Mouse (Mus musculus) ES-E14 (cell line): ENCODE results near the gene Msln. TPM values are rescaled to one million over a fixed set of nuclear protein-coding genes. Genes with fewer than 3 reads are reported as not detected.
A peak's percentile ranks its signal among the peaks of the same experiment; 100 is the strongest.

Experiments
- DNase-seq: peaks from one replicate; pipeline ENCODE4 v3.0.0-alpha.2; 2013; ENCODE audit warnings: low read depth, low spot score
- H3K27ac ChIP-seq: 2 replicates; pipeline ENCODE4 v1.5.1; 2012; ENCODE audit warnings: low read depth, mild to moderate bottlenecking, low read length, moderate library complexity, mixed read lengths; ENCODE audit not compliant: poor library complexity, insufficient read depth, severe bottlenecking
- H3K36me3 ChIP-seq: 2 replicates; pipeline ENCODE4 v1.6.1; 2012; ENCODE audit warnings: mild to moderate bottlenecking, low read length, moderate library complexity, mixed read lengths; ENCODE audit not compliant: control insufficient read depth, poor library complexity, insufficient read depth, severe bottlenecking
- H3K4me1 ChIP-seq, 2 experiments: fragments of 150-350 bp in 1 of 2; sonication (generic) in 1 of 2; 2 replicates each; pipeline ENCODE4 v1.6.1; 2012; ENCODE audit warnings: low read length in 2 of 2, mild to moderate bottlenecking in 1 of 2, mixed read lengths in 1 of 2; ENCODE audit not compliant: control insufficient read depth in 2 of 2, insufficient read depth in 2 of 2, poor library complexity in 1 of 2
- H3K4me3 ChIP-seq, 2 experiments: fragments of 150-350 bp in 1 of 2; sonication (generic) in 1 of 2; 2 replicates each; pipeline ENCODE4 v1.5.1; 2012; ENCODE audit warnings: low read length in 2 of 2, low read depth in 1 of 2, mild to moderate bottlenecking in 1 of 2, mixed read lengths in 1 of 2; ENCODE audit not compliant: insufficient read depth in 1 of 2, poor library complexity in 1 of 2, severe bottlenecking in 1 of 2
- H3K9ac ChIP-seq: 2 replicates; pipeline ENCODE4 v1.6.1; 2012; ENCODE audit warnings: low read depth, mild to moderate bottlenecking, low read length, mixed read lengths; ENCODE audit not compliant: poor library complexity, insufficient read depth, severe bottlenecking
- H3K9me3 ChIP-seq: fragments of 150-350 bp; sonication (generic); 2 replicates; pipeline ENCODE4 v1.6.1; 2012; ENCODE audit warnings: low read depth, mild to moderate bottlenecking, low read length; ENCODE audit not compliant: control insufficient read depth, insufficient read depth
- CHD2 ChIP-seq: IDR thresholded peaks from 2 replicates; pipeline ENCODE4 v1.6.1; 2014; ENCODE audit warnings: mild to moderate bottlenecking, low read depth, low read length, inconsistent platforms
- HCFC1 ChIP-seq: IDR thresholded peaks from 2 replicates; pipeline ENCODE4 v1.6.1; 2012; ENCODE audit warnings: low read length, inconsistent platforms, borderline replicate concordance; ENCODE audit not compliant: insufficient read depth
- MAFK ChIP-seq: IDR thresholded peaks from 2 replicates; pipeline ENCODE4 v1.6.1; 2014; ENCODE audit warnings: mild to moderate bottlenecking, low read depth, low read length, inconsistent platforms; ENCODE audit not compliant: insufficient read depth
- ZC3H11A ChIP-seq: IDR thresholded peaks from 2 replicates; pipeline ENCODE4 v1.6.1; 2012; ENCODE audit warnings: low read depth, mild to moderate bottlenecking, inconsistent platforms, low read length, borderline replicate concordance
- ZNF384 ChIP-seq: IDR thresholded peaks from 2 replicates; pipeline ENCODE4 v1.6.1; 2012; ENCODE audit warnings: low read depth, low read length, inconsistent platforms
- in situ Hi-C, 2 experiments: fragments of 600-800 bp; cut with MboI; formaldehyde crosslinking; loops; one replicate each; pipeline ENCODE4 v1.15.1; 2025; ENCODE audit warnings: low sequenced_read_pairs in 2 of 2, inconsistent platforms in 1 of 2; ENCODE audit not compliant: unreplicated experiment in 2 of 2
- total RNA-seq: library from RNA; depleted of rRNA; stranded (reverse); fragments of 300-350 nt; gene quantifications from 2 replicates; pipeline ENCODE4 v1.2.3, GENCODE M21; 2012

The Msln gene
- total RNA-seq, 1 experiment: 7.5 TPM

DNA sequence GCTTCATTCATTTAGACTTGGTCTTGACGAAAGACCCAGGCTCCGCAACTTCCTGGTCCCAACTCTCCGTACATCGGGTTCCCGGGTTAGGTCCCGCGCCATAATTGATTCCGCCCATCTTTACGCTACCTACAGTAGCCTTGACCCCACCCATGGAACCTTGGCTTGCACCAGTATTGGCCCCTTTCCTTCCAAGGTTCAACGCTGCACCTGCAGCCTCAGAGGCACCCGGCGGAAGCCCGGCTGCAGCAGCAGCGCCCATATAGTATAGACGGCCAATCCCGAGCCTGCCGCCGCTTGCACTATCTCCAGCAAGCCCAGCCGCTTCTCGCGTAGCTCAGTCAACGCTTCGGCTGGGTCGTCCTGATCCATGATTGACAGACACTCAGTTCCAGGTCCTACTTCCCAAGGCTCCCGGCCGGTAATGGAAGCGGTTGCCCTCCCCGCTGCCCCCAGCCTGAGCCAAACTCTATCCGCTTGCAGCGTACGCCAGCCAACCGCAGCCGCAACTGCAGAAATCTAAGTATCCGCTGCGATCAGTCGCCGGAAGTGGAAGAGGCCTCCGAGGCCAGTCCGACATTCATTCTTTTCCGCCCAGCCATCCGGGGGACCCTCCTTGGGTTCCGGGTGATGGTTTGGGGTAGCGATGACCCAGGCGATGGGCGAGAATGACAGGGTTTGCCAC, 37.8 kb upstream of the Msln start:
- in situ Hi-C loops: no loop called here
- peak overlapping the region; percentile 74 for H3K9ac ChIP-seq
- H3K27ac ChIP-seq: no peak overlapping the region
- DNase-seq: no peak
- H3K4me1 ChIP-seq: peaks cover 0 to 10% of the 10 kb centered on the region in 2 experiments; a peak in 1 of 4 replicates
- peak overlapping the region; percentile 72 to 88 for H3K4me3 ChIP-seq
- TF ChIP-seq CHD2 (peak; percentile 50; the same call in 1 of the 2 replicates), HCFC1 (peak; percentile 84), ZC3H11A (no peak)
- H3K9me3 ChIP-seq: no peaks in the 10 kb centered on the region
- peaks cover 4% of the 10 kb centered on the region; the same call in 1 of the 2 replicates for H3K36me3 ChIP-seq

DNA sequence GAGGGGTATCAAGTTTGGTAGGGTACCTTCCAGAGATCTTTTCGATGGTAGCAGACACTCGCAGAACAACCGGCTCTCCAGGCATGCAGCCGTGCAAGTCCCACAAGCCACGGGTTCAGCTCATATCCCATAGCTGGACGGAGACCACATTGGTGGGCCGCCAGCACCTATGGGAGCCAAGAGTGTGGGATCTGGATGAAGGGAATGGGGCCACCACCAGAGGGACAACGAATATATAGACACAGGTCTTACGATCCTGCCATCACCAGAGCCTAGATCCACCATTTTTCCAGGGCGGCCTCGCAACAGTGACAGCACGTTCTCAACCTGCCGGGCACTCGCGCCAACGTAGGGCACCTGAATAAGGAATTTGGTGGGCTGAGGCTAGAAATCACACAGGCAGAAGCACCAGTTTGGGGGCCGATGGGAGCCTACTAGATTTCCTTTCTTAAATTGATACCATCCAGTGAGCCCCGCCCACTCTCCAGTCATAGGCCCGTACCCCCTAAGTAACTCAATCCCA, 37.2 kb upstream of the Msln start:
- no peak for DNase-seq
- Histone ChIP-seq H3K27ac (no peak overlapping the region), H3K36me3 (peaks cover 4% of the 10 kb centered on the region; the same call in 1 of the 2 replicates), H3K9me3 (no peaks in the 10 kb centered on the region), H3K9ac (peak overlapping the region; percentile 74), H3K4me1 (peaks cover 0 to 10% of the 10 kb centered on the region in 2 experiments; a peak in 1 of 4 replicates), H3K4me3 (peak overlapping the region; percentile 72 to 88)
- TF ChIP-seq CHD2 (no peak), ZNF384 (no peak), MAFK (no peak), HCFC1 (no peak), ZC3H11A (no peak)
- in situ Hi-C loops: no loop called here

DNA sequence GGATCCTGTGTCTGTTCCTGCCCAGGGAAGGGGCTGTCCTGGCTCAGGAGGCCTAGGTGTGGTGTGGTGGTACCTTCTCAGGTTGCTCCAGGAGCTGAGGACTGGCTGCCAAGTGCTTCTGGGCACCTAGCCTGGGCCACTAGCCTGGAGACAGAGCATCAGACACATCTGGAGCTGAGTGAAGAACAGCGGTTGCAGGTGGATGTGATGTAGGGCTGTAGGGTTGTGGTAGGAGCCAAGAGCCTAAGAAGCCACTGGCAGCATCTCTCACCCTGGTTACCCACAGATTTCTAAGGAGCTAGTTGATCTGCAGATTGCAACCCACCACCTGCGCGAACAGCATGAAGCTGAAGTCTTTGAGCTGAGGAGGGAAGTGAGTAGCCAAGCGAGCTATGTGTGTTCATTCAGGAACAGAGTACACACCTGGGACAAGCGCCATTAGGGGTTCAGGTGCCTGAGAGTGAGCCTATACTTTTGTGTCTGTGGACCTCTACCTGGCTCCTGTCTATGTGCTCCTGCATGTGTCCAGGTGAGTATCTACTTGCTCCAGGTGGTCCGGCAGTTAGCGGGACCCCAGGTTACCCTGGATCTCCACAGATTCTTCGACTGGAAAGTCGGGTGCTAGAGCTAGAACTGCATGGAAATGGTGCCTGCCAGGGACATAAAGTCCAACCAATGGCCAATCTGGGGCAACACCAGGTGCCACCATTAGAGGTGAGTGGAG, 32.8 kb upstream of the Msln start:
- no peak overlapping the region for H3K27ac ChIP-seq
- no peak overlapping the region for H3K4me3 ChIP-seq
- no peak for DNase-seq
- H3K4me1 ChIP-seq: peaks cover 3 to 8% of the 10 kb centered on the region in 2 experiments; a peak in 1 of 4 replicates
- in situ Hi-C loops: no loop called here
- no peak overlapping the region for H3K9ac ChIP-seq
- peaks cover 16% of the 10 kb centered on the region for H3K36me3 ChIP-seq
- no peaks in the 10 kb centered on the region for H3K9me3 ChIP-seq
- no peak for TF ChIP-seq CHD2
- TF ChIP-seq ZNF384: no peak
- TF ChIP-seq HCFC1: no peak
- no peak for TF ChIP-seq MAFK
- no peak for TF ChIP-seq ZC3H11A

DNA sequence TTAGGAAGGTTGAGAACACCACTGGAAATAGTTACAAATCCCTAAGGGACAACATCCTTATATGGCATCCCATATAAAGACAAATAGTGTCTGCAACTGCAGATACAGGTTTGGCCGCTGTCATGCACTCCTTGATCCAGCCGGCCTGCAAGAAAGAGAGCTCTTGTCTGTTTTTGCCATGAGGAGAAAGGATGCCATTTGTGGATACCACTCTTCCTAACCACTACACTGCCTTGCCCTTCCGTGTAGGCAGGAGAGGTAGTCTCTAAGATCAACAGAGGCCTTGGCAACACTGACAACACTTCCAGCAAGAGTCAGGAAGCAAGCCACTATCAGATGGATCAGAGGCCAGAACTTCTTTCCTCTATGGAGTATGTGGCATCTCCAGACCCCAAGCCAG, 32.1 kb upstream of the Msln start, which contains the start of gene Ccdc78:
TSS of gene Ccdc78 (plus strand) at position 301 of the 400 bp plus-strand sequence.
- Histone ChIP-seq H3K27ac (no peak within 1 kb of the TSS), H3K36me3 (peaks cover 22% of the 10 kb centered on the region), H3K9ac (peak within 1 kb of the TSS; percentile 81), H3K4me3 (peak within 1 kb of the TSS; percentile 73 to 89), H3K4me1 (peaks cover 3 to 6% of the 10 kb centered on the region in 2 experiments; a peak in 1 of 4 replicates), H3K9me3 (no peaks in the 10 kb centered on the region)
- no peak for DNase-seq
- no peak for TF ChIP-seq HCFC1
- TF ChIP-seq CHD2: no peak
- TF ChIP-seq ZC3H11A: no peak
- no peak for TF ChIP-seq ZNF384
- no peak for TF ChIP-seq MAFK
- in situ Hi-C loops: no loop called here
